Mouse (Mus musculus) bone marrow, adult 2 months (tissue): ENCODE measurements at regions not wholly inside any gene's neighbourhood (a gene's known extent, or its start where the extent isn't known, plus 50 kb on each side); places are given as distances from the start of the nearest gene placed in this dataset.

ENCODE experiments used
- H3K27ac ChIP-seq: fragments of 200-500 bp; 2 replicates; pipeline ENCODE4 v1.5.1; 2012; ENCODE audit warnings: low read depth, mild to moderate bottlenecking, control low read depth, inconsistent platforms, low read length; ENCODE audit not compliant: control insufficient read depth, poor library complexity, insufficient read depth
- H3K4me1 ChIP-seq: fragments of 200-500 bp; 2 replicates; pipeline ENCODE4 v1.6.1; 2011; ENCODE audit warnings: low read length; ENCODE audit not compliant: control insufficient read depth, insufficient read depth
- H3K4me3 ChIP-seq: fragments of 200-500 bp; replicated peaks from 2 replicates; pipeline ENCODE3; 2011; ENCODE audit warnings: mild to moderate bottlenecking, low read depth, low read length, control low read depth; ENCODE audit not compliant: control insufficient read depth
- CTCF ChIP-seq: fragments of 200-500 bp; IDR thresholded peaks from 2 replicates; pipeline ENCODE4 v1.5.1; 2011; ENCODE audit warnings: low read length, control low read depth; ENCODE audit not compliant: control insufficient read depth, insufficient read depth
- POLR2A ChIP-seq: fragments of 200-500 bp; IDR thresholded peaks from 2 replicates; pipeline ENCODE4 v1.6.1; 2011; ENCODE audit warnings: low read depth, mild to moderate bottlenecking, control low read depth, low read length, borderline replicate concordance; ENCODE audit not compliant: control insufficient read depth
- WGBS: fragments of 180-500 bp; shearing (Covaris S2); methylation state at CpG from one replicate; pipeline ENCODE4 v1.1.7; 2018; 5-methylcytosine and 5-hydroxymethylcytosine counted together

- TF ChIP-seq CTCF (no peak), POLR2A (no peak)
These were observed 151.9 kb upstream of the Nrip1 start for GRCm38 (mm10) chr16:76525563-76525962.

DNA sequence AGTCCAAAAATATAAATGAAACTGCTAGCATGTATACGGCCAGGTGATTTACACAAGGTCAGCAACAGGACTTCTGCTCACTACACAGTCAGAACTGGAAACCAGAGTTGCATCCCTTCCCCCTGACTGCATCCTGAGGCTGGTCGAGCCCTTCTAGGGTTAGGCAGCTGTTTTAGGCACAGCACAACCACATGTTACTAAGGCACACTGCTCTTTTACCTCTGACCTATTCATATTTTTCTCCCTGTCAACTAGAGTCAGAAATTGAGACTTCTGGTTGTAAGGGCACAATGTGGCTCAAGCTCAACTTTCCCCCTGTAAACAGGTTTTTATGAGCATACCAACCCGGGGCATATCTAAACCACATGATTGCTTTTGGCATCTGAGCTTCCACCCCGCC lies 151.3 kb upstream of the Nrip1 start:
- Histone ChIP-seq H3K4me1 (peaks cover 1% of the 10 kb centered on the region; the same call in 1 of the 2 replicates), H3K4me3 (no peak overlapping the region), H3K27ac (no peak overlapping the region)
- no peak for TF ChIP-seq POLR2A
- TF ChIP-seq CTCF: no peak
- 42% methylated on average over 4 of the region's 4 CpGs for WGBS

More at GRCm38 (mm10) chr16:76525563-76525962, 151.9 kb upstream of the Nrip1 start:
- 83% methylated on average over 5 of the region's 5 CpGs for WGBS
- H3K4me1 ChIP-seq: peaks cover 1% of the 10 kb centered on the region; the same call in 1 of the 2 replicates
- no peak overlapping the region for H3K27ac ChIP-seq
- H3K4me3 ChIP-seq: no peak overlapping the region

DNA sequence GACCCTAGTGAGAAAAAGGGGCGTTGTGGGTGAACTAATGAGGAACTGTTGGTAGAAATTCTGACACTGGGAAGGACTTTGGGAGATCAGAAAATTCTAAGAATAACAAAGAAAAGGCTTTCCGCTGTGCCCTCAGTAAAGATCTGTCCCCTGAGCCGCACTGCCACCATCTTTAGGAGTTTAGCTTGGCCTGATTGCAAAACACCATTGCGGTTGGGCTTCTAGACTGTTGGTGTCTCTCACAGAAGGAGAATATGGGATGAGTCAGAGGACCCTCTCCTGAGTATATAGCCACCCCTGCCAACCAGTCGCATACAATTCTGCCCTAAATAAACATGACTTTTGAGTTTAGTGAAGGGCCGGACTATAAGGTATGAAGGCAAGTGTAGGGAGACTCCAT lies 147.5 kb upstream of the Nrip1 start:
- 76% methylated on average over 6 of the region's 6 CpGs for WGBS
- TF ChIP-seq CTCF (no peak), POLR2A (no peak)
- Histone ChIP-seq H3K4me3 (no peak overlapping the region), H3K4me1 (peaks cover 1% of the 10 kb centered on the region; the same call in 1 of the 2 replicates), H3K27ac (no peak overlapping the region)

GRCm38 (mm10) chr16:76520643-76520993 lies 147.0 kb upstream of the Nrip1 start:
- Histone ChIP-seq H3K27ac (no peak overlapping the region), H3K4me3 (no peak overlapping the region), H3K4me1 (peaks cover 1% of the 10 kb centered on the region; the same call in 1 of the 2 replicates)
- WGBS: 34% methylated on average over 3 of the region's 3 CpGs
- TF ChIP-seq POLR2A (no peak), CTCF (no peak)

DNA sequence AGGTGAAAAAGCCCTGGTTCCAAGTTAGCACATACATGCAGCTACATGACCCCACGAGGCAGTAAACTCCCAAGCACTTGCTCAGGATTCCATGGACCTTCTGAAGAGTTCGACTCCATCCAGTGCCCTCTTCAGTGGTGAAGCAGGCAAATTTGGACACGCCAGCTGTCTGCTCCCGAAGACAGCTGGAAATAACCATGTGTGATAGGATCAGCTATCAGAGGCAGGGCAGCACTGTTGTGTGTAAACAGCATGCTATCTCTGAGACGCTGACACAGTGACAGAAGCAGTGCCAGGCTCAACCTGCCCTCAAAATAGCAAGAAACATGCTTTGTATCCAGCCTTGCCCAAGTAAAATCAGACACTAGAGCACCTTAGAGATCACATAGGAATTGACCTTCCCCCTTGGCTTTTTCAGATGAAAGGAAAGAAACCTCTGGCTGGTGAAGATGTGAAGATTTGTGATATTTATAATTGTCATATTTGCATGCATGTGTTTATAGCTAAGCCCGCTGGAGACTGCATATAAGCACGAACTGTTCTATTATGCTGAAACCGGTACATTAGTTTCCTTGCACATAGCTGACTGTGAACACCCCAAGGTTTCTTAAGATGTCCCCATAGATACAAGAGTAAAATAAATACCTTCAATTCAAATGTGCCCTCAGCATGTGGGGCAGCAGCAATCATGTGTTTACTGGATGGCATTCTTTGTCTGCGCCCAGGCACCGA lies 146.4 kb upstream of the Nrip1 start:
- TF ChIP-seq POLR2A (no peak), CTCF (no peak)
- WGBS: 79% methylated on average over 10 of the region's 10 CpGs

DNA sequence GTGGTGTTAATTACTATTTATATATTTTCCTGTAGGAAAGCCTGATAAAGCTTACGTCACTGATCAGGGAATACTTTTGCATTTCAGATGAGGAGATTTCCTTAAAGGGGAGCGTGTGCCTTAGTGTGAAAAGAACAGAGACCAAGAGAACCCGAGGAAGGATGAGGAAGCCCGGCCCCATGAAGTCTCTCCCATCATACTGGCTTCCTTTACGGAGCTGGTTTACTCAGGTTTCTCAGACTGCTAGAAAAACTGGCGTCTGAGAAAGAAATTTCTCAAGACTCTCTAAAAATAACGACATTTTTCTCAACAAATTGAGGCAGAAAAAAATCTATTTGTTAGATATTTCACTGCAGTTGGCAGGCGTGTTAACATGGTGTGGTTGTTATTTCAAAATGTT lies 137.2 kb upstream of the Nrip1 start:
- Histone ChIP-seq H3K27ac (no peak overlapping the region), H3K4me3 (no peak overlapping the region), H3K4me1 (no peaks in the 10 kb centered on the region)
- TF ChIP-seq POLR2A (no peak), CTCF (no peak)
- 42% methylated on average over 8 of the region's 8 CpGs for WGBS

More for the DNA sequence above, 146.4 kb upstream of the Nrip1 start:
- H3K4me3 ChIP-seq: no peak overlapping the region
- peaks cover 1% of the 10 kb centered on the region; the same call in 1 of the 2 replicates for H3K4me1 ChIP-seq
- H3K27ac ChIP-seq: no peak overlapping the region

DNA sequence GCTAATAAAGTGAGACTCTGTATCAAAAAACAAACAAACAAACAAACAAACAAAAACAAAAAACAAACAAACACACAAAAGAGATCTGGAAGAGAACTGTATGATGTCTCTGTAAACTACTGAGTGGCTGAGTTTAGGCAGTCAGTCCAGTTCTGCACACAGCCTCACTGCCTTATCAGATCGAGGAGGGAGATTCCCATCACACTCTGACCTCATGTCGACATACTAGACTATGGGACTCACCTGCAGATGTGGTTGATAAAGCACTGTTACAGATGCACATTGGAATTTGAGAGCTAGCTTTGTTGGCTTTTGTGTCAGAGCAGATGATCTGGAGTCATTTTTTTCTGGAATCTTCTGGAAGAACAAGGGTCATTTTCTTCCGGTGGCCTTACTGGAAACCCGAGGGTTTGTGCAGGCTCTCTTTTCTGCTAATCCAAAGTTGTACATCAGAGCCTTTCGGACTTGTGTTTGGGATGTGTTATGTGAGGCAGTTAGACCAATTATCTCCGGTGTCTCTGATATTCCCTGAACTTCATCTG lies 135.6 kb upstream of the Nrip1 start:
- H3K27ac ChIP-seq: no peak overlapping the region
- WGBS: 84% methylated on average over 6 of the region's 6 CpGs
- H3K4me1 ChIP-seq: no peaks in the 10 kb centered on the region
- TF ChIP-seq POLR2A (no peak), CTCF (no peak)
- no peak overlapping the region for H3K4me3 ChIP-seq

DNA sequence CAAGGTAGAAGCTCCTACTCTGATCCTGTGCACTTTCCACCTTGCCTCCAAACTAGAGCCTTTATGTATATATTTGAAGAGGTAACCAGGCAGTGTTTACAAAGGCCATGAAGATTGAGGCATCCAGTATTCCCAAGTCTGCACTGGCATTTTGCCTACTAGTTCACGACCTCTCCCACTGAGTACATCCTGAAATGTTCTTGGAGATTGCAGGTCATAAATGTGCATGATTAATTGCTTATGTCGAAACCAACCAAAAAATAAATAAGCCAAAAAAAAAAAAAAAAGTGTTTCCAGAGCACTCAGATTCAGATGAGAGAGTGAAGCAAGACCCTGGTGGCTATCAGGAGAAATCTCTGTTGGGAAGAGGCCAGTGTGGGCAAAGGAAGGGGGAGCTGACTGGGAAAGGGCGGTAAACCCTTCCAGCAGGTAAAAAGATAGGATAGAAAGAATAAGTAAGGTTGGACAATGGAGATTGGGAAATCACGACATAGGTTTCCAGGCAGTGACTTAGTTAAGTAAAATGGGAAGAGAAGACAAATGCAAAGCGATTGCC lies 133.6 kb upstream of the Nrip1 start:
- TF ChIP-seq CTCF: no peak
- TF ChIP-seq POLR2A: no peak
- H3K4me1 ChIP-seq: no peaks in the 10 kb centered on the region
- H3K4me3 ChIP-seq: no peak overlapping the region
- 65% methylated on average over 5 of the region's 5 CpGs for WGBS
- no peak overlapping the region for H3K27ac ChIP-seq

DNA sequence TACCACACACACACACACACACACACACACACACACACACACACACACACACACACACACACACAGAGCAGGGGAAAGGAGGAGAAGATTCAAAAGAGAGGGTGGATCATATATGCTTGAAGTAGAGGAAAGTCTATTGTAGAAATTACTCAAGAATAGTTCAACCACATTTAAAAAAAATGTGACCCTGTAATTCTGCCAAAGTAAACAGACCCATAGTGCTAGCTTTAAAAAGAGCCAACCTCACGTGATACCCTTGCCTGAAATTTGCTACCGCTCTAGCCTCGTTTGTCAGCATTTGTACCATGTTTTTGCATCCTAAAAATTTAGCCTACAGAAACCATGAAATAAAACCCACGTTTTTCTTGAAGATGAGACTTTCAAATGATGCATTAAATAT lies 132.6 kb upstream of the Nrip1 start:
- 31% methylated on average over 4 of the region's 4 CpGs for WGBS
- TF ChIP-seq CTCF: no peak
- TF ChIP-seq POLR2A: no peak

More for the DNA sequence above, 132.6 kb upstream of the Nrip1 start:
- no peaks in the 10 kb centered on the region for H3K4me1 ChIP-seq
- H3K4me3 ChIP-seq: no peak overlapping the region
- no peak overlapping the region for H3K27ac ChIP-seq
